Mouse (Mus musculus) G1E (cell line): ENCODE measurements around the gene Rad9a.

Experiments
- CTCF ChIP-seq: IDR thresholded peaks from 2 replicates; pipeline ENCODE4 v1.5.1; 2012; ENCODE audit warnings: low read depth, low read length, inconsistent platforms, mixed read lengths
- GATA1 ChIP-seq: IDR thresholded peaks from 2 replicates; pipeline ENCODE4 v1.6.1; 2012; ENCODE audit warnings: borderline replicate concordance, low read length, inconsistent platforms, mixed read lengths
- POLR2AphosphoS5 ChIP-seq: IDR thresholded peaks from 2 replicates; pipeline ENCODE4 v1.6.1; 2012; ENCODE audit warnings: low read depth, low read length, inconsistent platforms; ENCODE audit not compliant: insufficient replicate concordance
- TAL1 ChIP-seq: conservative IDR thresholded peaks from 2 replicates; pipeline ENCODE4 v1.6.1; 2012; ENCODE audit warnings: low read depth, low read length, inconsistent platforms, mixed read lengths

DNA sequence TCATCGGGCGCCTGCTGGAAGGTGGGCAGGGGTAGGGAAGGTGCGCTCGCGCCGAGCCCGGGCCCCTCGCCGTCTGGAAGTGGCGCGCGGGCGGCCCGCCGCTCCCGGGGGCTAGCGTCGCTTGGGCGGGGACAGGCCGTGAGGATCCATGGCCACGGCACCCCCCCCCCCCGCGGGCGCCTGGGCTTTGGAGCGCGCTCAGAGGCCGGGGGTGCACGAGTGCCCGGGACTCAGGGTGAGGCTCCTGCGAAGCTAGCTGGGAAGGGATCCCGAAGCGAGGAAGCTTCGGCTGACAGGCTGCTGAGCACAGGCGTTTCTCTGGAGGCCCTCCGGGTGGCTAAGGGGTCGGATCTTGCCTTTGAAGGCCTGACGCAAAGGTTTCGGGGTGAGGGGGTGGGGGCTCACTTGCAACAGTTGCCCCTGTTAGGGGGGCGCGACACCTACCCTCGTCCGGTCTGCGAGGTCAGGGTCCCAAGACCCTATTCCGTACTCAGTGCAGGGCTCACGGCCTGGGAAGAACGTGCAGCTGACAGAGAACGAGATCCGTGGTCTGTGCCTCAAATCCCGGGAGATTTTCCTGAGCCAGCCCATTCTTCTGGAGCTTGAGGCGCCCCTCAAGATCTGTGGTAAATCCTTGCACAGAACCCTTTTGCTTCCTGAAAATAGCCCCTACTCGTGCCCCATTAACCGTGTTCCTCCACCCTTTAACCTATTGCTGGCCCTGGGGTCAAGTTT, 9.0 kb downstream of the Rad9a start:
- TF ChIP-seq CTCF, result no peak
- no peak for TF ChIP-seq GATA1
- no peak for TF ChIP-seq TAL1
- TF ChIP-seq POLR2AphosphoS5, result no peak
